Mouse (Mus musculus) embryonic facial prominence, embryonic 11.5 days (tissue): Measurements from ENCODE around the gene Chd9. TPM values are rescaled to one million over a fixed set of nuclear protein-coding genes. Genes with fewer than 3 reads are reported as not detected.

Source experiments
- ATAC-seq: fragments of 200-750 bp; cut with Nextera tagmentation; replicated peaks from 2 replicates; pipeline ENCODE4 v1.8.0; 2017; ENCODE audit warnings: low read depth; ENCODE audit not compliant: insufficient number of reproducible peaks, low FRiP score, low TSS enrichment
- DNase-seq: peaks from one replicate; pipeline ENCODE4 v3.0.0-alpha.2; 2015; ENCODE audit warnings: low spot score
- H3K27ac ChIP-seq: fragments of 300-500 bp; sonication (generic); replicated peaks from 2 replicates; pipeline ENCODE4 v1.5.1; 2014; ENCODE audit warnings: mild to moderate bottlenecking, low read depth, low read length, control low read depth
- H3K27me3 ChIP-seq: fragments of 300-500 bp; sonication (generic); 2 replicates; pipeline ENCODE4 v1.6.1; 2014; ENCODE audit warnings: mild to moderate bottlenecking, low read length, moderate library complexity, mixed read lengths; ENCODE audit not compliant: control insufficient read depth, insufficient read depth
- H3K36me3 ChIP-seq: fragments of 300-500 bp; sonication (generic); replicated peaks from 2 replicates; pipeline ENCODE4 v1.6.1; 2014; ENCODE audit warnings: low read depth, mild to moderate bottlenecking, low read length, moderate library complexity, mixed read lengths; ENCODE audit not compliant: control insufficient read depth, insufficient read depth
- H3K4me1 ChIP-seq: fragments of 300-500 bp; sonication (generic); 2 replicates; pipeline ENCODE4 v1.6.1; 2014; ENCODE audit warnings: low read length, mixed read lengths; ENCODE audit not compliant: control insufficient read depth, insufficient read depth
- H3K4me2 ChIP-seq: fragments of 300-500 bp; sonication (generic); 2 replicates; pipeline ENCODE4 v1.6.1; 2014; ENCODE audit warnings: low read depth, mild to moderate bottlenecking, control low read depth, low read length, moderate library complexity
- H3K4me3 ChIP-seq: fragments of 300-500 bp; sonication (generic); 2 replicates; pipeline ENCODE4 v1.5.1; 2014; ENCODE audit warnings: low read depth, low read length, control low read depth
- H3K9ac ChIP-seq: fragments of 300-500 bp; sonication (generic); replicated peaks from 2 replicates; pipeline ENCODE4 v1.6.1; 2014; ENCODE audit warnings: mild to moderate bottlenecking, control low read depth, low read length
- H3K9me3 ChIP-seq: fragments of 300-500 bp; sonication (generic); replicated peaks from 2 replicates; pipeline ENCODE4 v1.6.1; 2016; ENCODE audit warnings: mild to moderate bottlenecking, low read length, inconsistent platforms, mixed read lengths; ENCODE audit not compliant: control insufficient read depth
- WGBS: fragments of 180-500 bp; shearing (Covaris S2); extraction: QIAGEN DNeasy Blood & Tissue Kit; methylation state at CpG from one replicate; pipeline ENCODE4 v1.1.7; 2014; 5-methylcytosine and 5-hydroxymethylcytosine counted together
- polyA plus RNA-seq: library from polyadenylated mRNA; unstranded; fragments of >200 nt; fragmentation: Nextera tagmentation; extraction: Ambion mirVana; gene quantifications from 2 replicates; pipeline ENCODE4 v1.2.1, GENCODE M21; 2014

Chd9 gene
- polyA plus RNA-seq, 1 experiment from 2014 or later = 37.1 TPM

GRCm38 (mm10) chr8:91019726-91020125 lies 191.6 kb downstream of the Chd9 start:
- Histone ChIP-seq H3K4me1 (no peaks in the 10 kb centered on the region), H3K4me2 (no peak overlapping the region), H3K36me3 (no peaks in the 10 kb centered on the region; the same call in none of the 2 replicates), H3K9me3 (no peaks in the 10 kb centered on the region), H3K27me3 (no peaks in the 10 kb centered on the region), H3K9ac (no peak overlapping the region), H3K27ac (no peak overlapping the region), H3K4me3 (no peak overlapping the region)
- no peak for ATAC-seq
- peak; percentile 87 for DNase-seq
- 18% methylated on average over 2 of the region's 2 CpGs for WGBS

GRCm38 (mm10) chr8:91034417-91034816 lies 206.3 kb downstream of the Chd9 start:
- Histone ChIP-seq H3K4me3 (no peak overlapping the region), H3K9ac (no peak overlapping the region), H3K27me3 (no peaks in the 10 kb centered on the region), H3K4me2 (no peak overlapping the region), H3K9me3 (no peaks in the 10 kb centered on the region), H3K4me1 (no peaks in the 10 kb centered on the region), H3K36me3 (no peaks in the 10 kb centered on the region; the same call in 1 of the 2 replicates), H3K27ac (no peak overlapping the region)
- WGBS = 86% methylated on average over 6 of the region's 6 CpGs
- ATAC-seq = no peak
- no peak for DNase-seq

GRCm38 (mm10) chr8:91036905-91037304 lies 208.8 kb downstream of the Chd9 start:
- ATAC-seq = no peak
- DNase-seq = no peak
- 89% methylated on average over 6 of the region's 6 CpGs for WGBS
- H3K27ac ChIP-seq = no peak overlapping the region
- no peaks in the 10 kb centered on the region; the same call in 1 of the 2 replicates for H3K36me3 ChIP-seq
- H3K27me3 ChIP-seq = no peaks in the 10 kb centered on the region
- H3K4me2 ChIP-seq = no peak overlapping the region
- no peaks in the 10 kb centered on the region for H3K9me3 ChIP-seq
- no peak overlapping the region for H3K4me3 ChIP-seq
- no peak overlapping the region for H3K9ac ChIP-seq
- no peaks in the 10 kb centered on the region for H3K4me1 ChIP-seq

- Histone ChIP-seq H3K9ac (no peak overlapping the region), H3K27me3 (no peaks in the 10 kb centered on the region), H3K4me1 (no peaks in the 10 kb centered on the region), H3K36me3 (peaks cover 2% of the 10 kb centered on the region), H3K27ac (no peak overlapping the region), H3K4me2 (no peak overlapping the region), H3K9me3 (no peaks in the 10 kb centered on the region), H3K4me3 (no peak overlapping the region)
- ATAC-seq (no peak), DNase-seq (no peak)
- 91% methylated on average over 1 of the region's 1 CpGs for WGBS
Measured at GRCm38 (mm10) chr8:91038637-91039036, 210.5 kb downstream of the Chd9 start.

GRCm38 (mm10) chr8:91046370-91046769 lies 218.2 kb downstream of the Chd9 start:
- H3K36me3 ChIP-seq = peaks cover 5% of the 10 kb centered on the region
- WGBS = 91% methylated on average over 4 of the region's 4 CpGs
- H3K9ac ChIP-seq = no peak overlapping the region
- no peak overlapping the region for H3K4me2 ChIP-seq
- no peaks in the 10 kb centered on the region for H3K9me3 ChIP-seq
- H3K4me3 ChIP-seq = no peak overlapping the region
- ATAC-seq = no peak
- H3K27ac ChIP-seq = no peak overlapping the region
- DNase-seq = no peak
- H3K27me3 ChIP-seq = no peaks in the 10 kb centered on the region
- no peaks in the 10 kb centered on the region for H3K4me1 ChIP-seq

GRCm38 (mm10) chr8:91051037-91051436 lies 222.9 kb downstream of the Chd9 start:
- H3K4me3 ChIP-seq = no peak overlapping the region
- H3K9me3 ChIP-seq = no peaks in the 10 kb centered on the region
- no peaks in the 10 kb centered on the region for H3K4me1 ChIP-seq
- ATAC-seq = no peak
- peak; percentile 37 for DNase-seq
- 71% methylated on average over 8 of the region's 8 CpGs for WGBS
- H3K27ac ChIP-seq = no peak overlapping the region
- H3K27me3 ChIP-seq = no peaks in the 10 kb centered on the region
- no peak overlapping the region for H3K4me2 ChIP-seq
- H3K36me3 ChIP-seq = peaks cover 2% of the 10 kb centered on the region; the same call in 1 of the 2 replicates
- H3K9ac ChIP-seq = no peak overlapping the region

- H3K9me3 ChIP-seq = no peaks in the 10 kb centered on the region
- H3K27ac ChIP-seq = no peak overlapping the region
- 94% methylated on average over 4 of the region's 4 CpGs for WGBS
- ATAC-seq (no peak), DNase-seq (no peak)
- no peak overlapping the region for H3K4me2 ChIP-seq
- no peaks in the 10 kb centered on the region for H3K27me3 ChIP-seq
- no peak overlapping the region for H3K9ac ChIP-seq
- no peaks in the 10 kb centered on the region for H3K36me3 ChIP-seq
- H3K4me3 ChIP-seq = no peak overlapping the region
- no peaks in the 10 kb centered on the region for H3K4me1 ChIP-seq
Measured at GRCm38 (mm10) chr8:91054418-91054817, 226.3 kb downstream of the Chd9 start.

GRCm38 (mm10) chr8:91056848-91057247 lies 228.7 kb downstream of the Chd9 start:
- no peak overlapping the region for H3K4me3 ChIP-seq
- H3K36me3 ChIP-seq = no peaks in the 10 kb centered on the region
- DNase-seq (no peak), ATAC-seq (no peak)
- no peaks in the 10 kb centered on the region for H3K4me1 ChIP-seq
- no peaks in the 10 kb centered on the region for H3K9me3 ChIP-seq
- no peak overlapping the region for H3K4me2 ChIP-seq
- no peaks in the 10 kb centered on the region for H3K27me3 ChIP-seq
- 62% methylated on average over 3 of the region's 3 CpGs for WGBS
- no peak overlapping the region for H3K9ac ChIP-seq
- H3K27ac ChIP-seq = no peak overlapping the region
